Mouse (Mus musculus) intestine, embryonic 14.5 days (tissue): ENCODE measurements around the gene Lrch1. TPM values are rescaled to one million over a fixed set of nuclear protein-coding genes. Genes with fewer than 3 reads are reported as not detected.

Experiments
- ATAC-seq: fragments of 200-750 bp; cut with Nextera tagmentation; replicated peaks from 2 replicates; pipeline ENCODE4 v1.8.0; 2017; ENCODE audit warnings: low read depth, moderate number of reproducible peaks, moderate TSS enrichment, moderate library complexity; ENCODE audit not compliant: low FRiP score, low TSS enrichment
- DNase-seq: peaks from one replicate; pipeline ENCODE4 v3.0.0-alpha.2; 2018; ENCODE audit warnings: low spot score
- H3K27ac ChIP-seq: fragments of 300-500 bp; sonication (generic); 2 replicates; pipeline ENCODE4 v1.5.1; 2014; ENCODE audit warnings: low read depth, mild to moderate bottlenecking, control low read depth
- H3K27me3 ChIP-seq: fragments of 300-500 bp; sonication (generic); replicated peaks from 2 replicates; pipeline ENCODE4 v1.6.1; 2014; ENCODE audit warnings: low read length, control low read depth; ENCODE audit not compliant: control insufficient read depth, insufficient read depth
- H3K36me3 ChIP-seq: fragments of 300-500 bp; sonication (generic); 2 replicates; pipeline ENCODE4 v1.6.1; 2014; ENCODE audit warnings: low read length, control low read depth; ENCODE audit not compliant: control insufficient read depth, insufficient read depth
- H3K4me1 ChIP-seq: fragments of 300-500 bp; sonication (generic); replicated peaks from 2 replicates; pipeline ENCODE4 v1.6.1; 2014; ENCODE audit warnings: low read length, control low read depth, mixed read lengths; ENCODE audit not compliant: control insufficient read depth, insufficient read depth
- H3K4me2 ChIP-seq: fragments of 300-500 bp; sonication (generic); 2 replicates; pipeline ENCODE4 v1.6.1; 2014; ENCODE audit warnings: low read length
- H3K4me3 ChIP-seq: fragments of 300-500 bp; sonication (generic); 2 replicates; pipeline ENCODE4 v1.5.1; 2014; ENCODE audit warnings: low read depth, low read length, control low read depth, mixed read lengths
- H3K9ac ChIP-seq: fragments of 300-500 bp; sonication (generic); 2 replicates; pipeline ENCODE4 v1.6.1; 2014; ENCODE audit warnings: mild to moderate bottlenecking, low read length
- H3K9me3 ChIP-seq: fragments of 300-500 bp; sonication (generic); 2 replicates; pipeline ENCODE4 v1.6.1; 2016; ENCODE audit warnings: low read length, control low read depth; ENCODE audit not compliant: control insufficient read depth
- WGBS: fragments of 180-500 bp; shearing (Covaris S2); extraction: QIAGEN DNeasy Blood & Tissue Kit; methylation state at CpG from one replicate; pipeline ENCODE4 v1.1.7; 2014; 5-methylcytosine and 5-hydroxymethylcytosine counted together
- polyA plus RNA-seq: library from polyadenylated mRNA; unstranded; fragments of >200 nt; fragmentation: Nextera tagmentation; extraction: Ambion mirVana; gene quantifications from 2 replicates; pipeline ENCODE4 v1.2.1, GENCODE M21; 2014

Lrch1 gene
- polyA plus RNA-seq, 1 experiment from 2014 or later = 12.6 TPM

DNA sequence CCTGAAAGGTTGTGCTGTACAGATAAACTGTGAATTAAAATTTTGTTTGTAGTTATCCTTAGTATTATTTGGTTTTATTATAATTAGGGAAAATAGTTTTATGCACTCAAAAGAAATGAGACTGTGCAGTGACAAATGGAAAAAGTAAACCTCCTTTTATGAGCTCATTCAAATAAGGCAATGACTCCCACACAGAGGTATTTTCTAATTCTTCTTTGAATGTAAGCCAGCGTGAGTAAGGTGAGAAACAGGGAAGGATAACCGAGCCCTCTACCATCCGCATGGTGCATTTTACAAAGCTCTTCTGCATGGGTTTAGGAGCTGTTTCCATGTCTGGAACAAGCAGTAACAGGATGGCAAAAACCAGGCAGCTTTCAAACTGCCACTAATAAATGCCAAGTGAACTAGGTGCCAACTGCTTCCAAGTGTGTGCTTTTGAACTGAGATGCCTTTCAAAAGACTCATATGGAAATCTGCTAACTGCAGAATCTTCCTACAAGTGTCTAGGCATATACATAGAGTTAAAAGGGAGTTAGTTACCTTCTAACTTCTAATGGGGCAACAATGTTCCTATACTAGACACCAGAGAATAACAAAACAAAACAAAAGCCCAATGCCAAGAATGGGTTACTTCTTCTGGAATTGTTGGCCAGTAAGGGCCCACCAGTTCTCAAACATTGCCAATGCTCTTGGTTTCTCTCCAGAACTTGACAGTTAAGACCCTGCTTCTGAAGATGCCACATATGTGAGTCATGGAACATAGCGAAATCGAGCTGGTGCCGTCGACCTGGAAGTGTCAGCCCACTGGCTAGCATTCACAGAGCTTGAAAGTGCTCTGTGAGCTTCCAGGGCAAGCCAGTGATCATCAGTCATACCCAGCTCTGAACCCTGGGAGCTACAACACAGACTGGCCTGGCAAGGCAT is 124.7 kb downstream of the Lrch1 start:
- Histone ChIP-seq H3K9ac (no peak overlapping the region), H3K4me2 (no peak overlapping the region), H3K27me3 (no peaks in the 10 kb centered on the region), H3K9me3 (no peaks in the 10 kb centered on the region), H3K4me3 (no peak overlapping the region), H3K36me3 (peaks cover 20% of the 10 kb centered on the region), H3K27ac (no peak overlapping the region), H3K4me1 (no peaks in the 10 kb centered on the region)
- no peak for ATAC-seq
- WGBS = 88% methylated on average over 7 of the region's 7 CpGs
- no peak for DNase-seq

DNA sequence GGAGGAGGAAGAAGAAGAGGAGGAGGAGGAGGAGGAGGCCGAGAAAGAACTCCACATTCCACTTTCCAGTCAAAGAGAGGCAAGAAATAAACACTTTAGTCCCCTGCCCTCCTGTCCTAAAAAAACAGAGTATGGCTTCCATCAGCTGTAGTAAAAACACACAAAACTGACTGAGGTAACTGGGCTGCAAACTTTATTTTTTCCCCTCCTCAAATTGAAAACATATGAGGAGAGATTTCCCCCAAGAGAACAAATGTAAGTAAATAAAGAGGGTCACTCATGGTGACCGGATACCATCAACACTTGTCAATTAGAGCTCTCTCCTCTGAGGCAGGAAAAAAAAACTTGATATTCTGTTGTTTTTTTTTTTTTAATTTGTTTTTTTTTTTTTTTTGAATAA is 125.6 kb downstream of the Lrch1 start:
- Histone ChIP-seq H3K36me3 (peaks cover 20% of the 10 kb centered on the region), H3K27ac (no peak overlapping the region), H3K27me3 (no peaks in the 10 kb centered on the region), H3K9me3 (no peaks in the 10 kb centered on the region), H3K4me1 (no peaks in the 10 kb centered on the region), H3K9ac (no peak overlapping the region), H3K4me3 (no peak overlapping the region), H3K4me2 (no peak overlapping the region)
- ATAC-seq = no peak
- no peak for DNase-seq
- WGBS = 50% methylated on average over 2 of the region's 2 CpGs

DNA sequence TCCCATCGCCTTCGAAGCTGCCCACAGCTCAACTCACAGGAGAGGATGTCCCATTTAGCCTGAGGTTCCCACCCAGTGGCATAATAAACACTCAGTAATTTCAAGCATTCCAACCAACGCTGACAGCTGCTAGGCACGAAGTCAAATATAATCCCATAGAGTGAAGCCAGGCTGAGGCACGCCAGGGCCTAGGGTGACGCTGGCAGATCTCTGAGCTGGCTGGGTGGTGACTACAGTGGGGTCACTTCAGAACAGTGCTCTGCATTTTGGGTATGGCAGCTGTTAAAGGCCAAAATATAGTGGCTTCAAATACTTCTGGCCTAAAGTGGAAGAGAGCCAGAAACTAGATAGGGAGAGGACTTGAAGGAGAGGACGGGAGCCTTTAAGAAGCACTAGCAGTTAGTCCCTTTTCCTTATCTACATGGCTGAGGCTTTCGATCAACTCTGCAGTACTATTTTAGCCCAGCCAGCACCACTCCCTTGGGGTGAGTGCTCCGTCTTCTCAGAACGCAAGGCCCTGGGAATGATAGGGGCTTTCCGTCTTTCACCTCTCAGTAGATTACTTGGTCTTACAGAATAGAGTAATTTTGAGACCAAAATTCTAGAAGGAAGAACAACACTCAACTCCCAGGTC is 127.4 kb downstream of the Lrch1 start:
- Histone ChIP-seq H3K27ac (no peak overlapping the region), H3K27me3 (no peaks in the 10 kb centered on the region), H3K4me3 (no peak overlapping the region), H3K9ac (no peak overlapping the region), H3K36me3 (peaks cover 22% of the 10 kb centered on the region), H3K4me1 (no peaks in the 10 kb centered on the region), H3K4me2 (no peak overlapping the region), H3K9me3 (no peaks in the 10 kb centered on the region)
- 80% methylated on average over 11 of the region's 11 CpGs for WGBS
- no peak for DNase-seq
- no peak for ATAC-seq

DNA sequence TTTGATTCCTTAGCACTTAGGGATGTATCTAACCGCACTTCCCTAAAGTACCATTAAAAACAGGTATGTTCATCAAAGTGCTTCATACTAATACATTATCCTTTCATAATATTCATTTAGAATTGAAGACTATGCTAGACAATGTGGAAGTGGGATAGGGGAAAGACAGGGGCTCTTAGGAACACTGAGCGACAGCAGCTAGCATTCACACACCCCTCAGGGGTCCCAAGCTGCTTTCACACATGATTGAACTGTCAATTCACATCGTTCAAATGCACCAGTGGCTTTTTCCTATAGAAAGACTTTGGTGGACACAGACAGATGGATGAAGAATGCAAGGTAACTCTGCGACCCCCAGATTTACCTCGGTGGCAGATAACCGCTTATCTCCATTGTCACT is 131.0 kb downstream of the Lrch1 start:
- no peak overlapping the region for H3K27ac ChIP-seq
- no peak for ATAC-seq
- H3K4me3 ChIP-seq = no peak overlapping the region
- DNase-seq = no peak
- H3K4me1 ChIP-seq = no peaks in the 10 kb centered on the region
- no peak overlapping the region for H3K9ac ChIP-seq
- H3K9me3 ChIP-seq = no peaks in the 10 kb centered on the region
- no peaks in the 10 kb centered on the region for H3K27me3 ChIP-seq
- peaks cover 25% of the 10 kb centered on the region for H3K36me3 ChIP-seq
- WGBS = 89% methylated on average over 6 of the region's 6 CpGs
- H3K4me2 ChIP-seq = no peak overlapping the region

DNA sequence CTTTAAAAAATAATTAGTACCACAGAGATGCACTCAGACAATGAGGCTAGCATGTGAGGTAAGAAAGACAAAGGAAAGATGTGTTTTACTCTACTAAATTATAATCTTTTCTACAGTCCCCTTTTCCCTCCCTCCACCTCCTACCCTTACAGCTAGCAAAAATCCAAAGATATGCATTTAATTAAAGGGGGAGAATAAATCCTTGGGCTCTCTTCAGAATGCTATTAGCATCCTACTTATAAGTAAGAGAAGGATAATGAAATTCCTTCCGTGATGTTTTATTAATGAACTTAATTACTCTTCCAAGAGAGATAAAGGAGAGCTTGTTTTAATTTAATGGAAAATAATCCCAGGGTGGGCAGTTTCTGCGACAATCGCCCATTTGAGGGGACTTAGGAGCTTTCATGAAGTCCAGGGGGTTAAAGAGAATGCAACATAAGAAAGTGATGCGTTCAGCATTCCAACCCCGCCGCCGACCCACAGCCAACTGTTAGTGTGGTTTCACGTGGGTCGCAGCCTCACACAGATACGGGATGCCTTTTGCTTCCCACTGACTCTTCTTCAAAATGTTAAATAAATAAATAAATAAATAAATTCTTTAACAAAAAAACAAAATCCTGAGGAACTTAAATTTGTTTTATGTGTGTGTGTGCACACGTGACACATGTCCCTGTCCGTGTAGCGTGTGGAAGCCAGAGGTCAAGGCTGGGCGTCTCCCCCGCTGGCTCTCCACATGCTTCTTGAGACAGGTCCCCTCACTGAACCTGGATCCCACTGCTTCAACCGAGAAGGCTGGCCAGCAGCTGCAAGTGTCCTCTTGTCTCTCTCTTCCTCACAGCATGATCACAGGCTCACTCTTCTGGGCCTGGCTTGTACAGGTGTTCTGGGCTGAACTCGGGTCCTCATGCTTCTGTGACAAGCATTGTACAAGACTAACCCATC is 132.6 kb downstream of the Lrch1 start:
- Histone ChIP-seq H3K27me3 (no peaks in the 10 kb centered on the region), H3K9me3 (no peaks in the 10 kb centered on the region), H3K27ac (no peak overlapping the region), H3K4me1 (no peaks in the 10 kb centered on the region), H3K9ac (no peak overlapping the region), H3K4me2 (no peak overlapping the region), H3K4me3 (no peak overlapping the region), H3K36me3 (peaks cover 38% of the 10 kb centered on the region)
- no peak for DNase-seq
- 91% methylated on average over 17 of the region's 17 CpGs for WGBS
- no peak for ATAC-seq

DNA sequence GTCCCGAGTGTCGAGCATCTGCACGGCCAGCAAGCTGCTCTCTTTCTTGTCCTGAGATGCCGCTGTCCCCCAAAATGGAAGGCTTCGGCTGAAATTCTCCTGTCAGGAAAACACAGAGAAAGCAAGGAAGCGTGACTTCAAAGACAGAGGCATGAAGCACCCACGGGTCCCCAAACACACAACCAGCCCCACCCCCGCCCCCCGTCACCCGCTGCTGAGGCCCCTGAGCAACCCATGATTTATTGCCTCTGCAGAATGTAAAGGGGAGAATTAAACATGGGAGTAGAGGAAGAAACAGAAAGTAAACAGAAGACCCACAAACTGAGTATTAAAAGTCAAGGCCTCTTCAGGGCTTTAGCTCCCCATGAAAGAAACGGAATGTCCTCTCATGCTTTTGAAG is 136.1 kb downstream of the Lrch1 start:
- H3K36me3 ChIP-seq = peaks cover 47% of the 10 kb centered on the region
- H3K4me2 ChIP-seq = no peak overlapping the region
- no peak overlapping the region for H3K9ac ChIP-seq
- H3K9me3 ChIP-seq = no peaks in the 10 kb centered on the region
- DNase-seq = no peak
- ATAC-seq = no peak
- 44% methylated on average over 11 of the region's 11 CpGs for WGBS
- no peak overlapping the region for H3K27ac ChIP-seq
- H3K27me3 ChIP-seq = no peaks in the 10 kb centered on the region
- H3K4me1 ChIP-seq = no peaks in the 10 kb centered on the region
- H3K4me3 ChIP-seq = no peak overlapping the region

DNA sequence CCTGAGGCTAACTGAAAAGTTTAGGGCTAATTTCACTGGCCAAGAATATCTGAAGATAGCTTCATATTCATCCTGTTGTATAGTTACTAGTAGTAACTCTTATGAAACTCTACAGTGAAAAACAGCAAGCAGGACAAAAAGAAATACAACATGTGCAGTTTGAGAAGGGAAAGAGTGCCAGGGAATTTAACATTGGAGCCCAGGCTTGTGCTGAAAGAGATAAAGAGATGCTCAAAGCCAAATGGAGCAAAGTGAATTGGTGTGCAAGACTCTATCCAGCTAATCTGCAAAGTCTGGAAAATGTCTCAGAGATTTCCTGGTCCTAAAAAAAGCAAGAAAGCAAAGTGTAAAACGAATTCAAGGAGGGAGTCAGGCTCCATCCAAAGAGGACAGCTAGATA is 145.7 kb downstream of the Lrch1 start:
- no peak for ATAC-seq

DNA sequence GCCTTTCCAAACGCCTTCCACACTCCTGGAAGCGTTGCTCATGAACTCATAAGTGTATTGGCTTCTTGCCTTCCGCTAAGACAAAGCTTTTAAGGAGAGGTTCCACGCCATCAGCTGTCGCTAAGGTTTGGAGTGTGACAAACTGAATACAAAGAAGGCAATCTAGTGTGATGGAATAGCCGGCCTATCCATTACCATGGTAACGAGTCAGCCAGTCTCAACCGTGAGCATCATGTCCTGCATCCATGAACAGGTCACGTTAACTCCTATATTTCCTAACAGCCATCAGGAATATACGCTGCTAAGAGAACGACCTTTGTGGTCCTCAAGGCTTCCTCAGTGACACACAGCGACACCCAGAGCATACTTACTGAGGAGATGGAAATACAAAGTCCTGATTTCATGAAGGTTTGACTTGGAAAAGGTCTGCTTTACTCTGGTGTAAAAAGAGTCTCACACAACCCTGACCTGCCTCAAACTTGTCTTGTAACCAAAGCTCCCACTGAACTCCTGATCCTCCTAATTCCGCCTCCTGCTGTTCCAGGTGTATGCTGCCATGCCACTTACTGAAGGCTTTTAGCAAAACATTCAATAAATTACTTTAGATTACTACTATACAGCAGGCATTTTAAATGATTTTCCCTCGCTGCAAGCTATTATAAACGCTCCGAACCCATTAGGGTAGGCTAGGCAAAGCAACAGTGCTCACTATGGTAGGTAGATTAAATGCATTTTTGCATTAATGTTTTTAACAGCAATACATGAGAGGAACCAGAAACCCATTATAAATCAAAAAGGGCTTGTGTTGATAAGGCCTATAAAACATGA is 149.4 kb downstream of the Lrch1 start:
- DNase-seq = no peak
- WGBS = 81% methylated on average over 16 of the region's 16 CpGs
- Histone ChIP-seq H3K27me3 (no peaks in the 10 kb centered on the region), H3K27ac (no peak overlapping the region), H3K9ac (no peak overlapping the region), H3K4me1 (no peaks in the 10 kb centered on the region), H3K4me2 (no peak overlapping the region), H3K36me3 (peaks cover 52% of the 10 kb centered on the region), H3K9me3 (0 out of 2 replicates have a peak, but pooled peaks cover 3% of the 10 kb centered on the region), H3K4me3 (no peak overlapping the region)
- no peak for ATAC-seq

More for the DNA sequence above, 145.7 kb downstream of the Lrch1 start:
- Histone ChIP-seq H3K36me3 (peaks cover 49% of the 10 kb centered on the region), H3K27me3 (no peaks in the 10 kb centered on the region), H3K4me2 (no peak overlapping the region), H3K27ac (no peak overlapping the region), H3K4me1 (no peaks in the 10 kb centered on the region), H3K9me3 (0 out of 2 replicates have a peak, but pooled peaks cover 3% of the 10 kb centered on the region), H3K4me3 (no peak overlapping the region), H3K9ac (no peak overlapping the region)
- no peak for DNase-seq
- WGBS = 67% methylated on average over 1 of the region's 1 CpGs
